Mouse (Mus musculus) activated CD4-positive, CD25-positive, alpha-beta regulatory T cell, adult 4 months (primary cell): ENCODE results near the gene Crim1. TPM values are rescaled to one million over a fixed set of nuclear protein-coding genes. Genes with fewer than 3 reads are reported as not detected.
A peak's percentile ranks its signal among the peaks of the same experiment; 100 is the strongest.

Source experiments
- ATAC-seq: one replicate; pipeline ENCODE4 v1.8.0; 2017
- polyA plus RNA-seq, 2 experiments: library from polyadenylated mRNA; unstranded; fragments of 100-300 nt; shearing (Covaris generic); gene quantifications; one replicate each; pipeline ENCODE4 v1.2.1; 2017

The Crim1 gene
- polyA plus RNA-seq, 2 experiments from 2014 or later: 5.6 to 7.7 TPM

- no peak for ATAC-seq
Observed at GRCm38 (mm10) chr17:78331438-78331837, 131.4 kb downstream of the Crim1 start.

GRCm38 (mm10) chr17:78333275-78333674 is 133.2 kb downstream of the Crim1 start:
- no peak for ATAC-seq

- ATAC-seq: no peak
Observed at GRCm38 (mm10) chr17:78335250-78335649, 135.2 kb downstream of the Crim1 start.

GRCm38 (mm10) chr17:78343688-78344087 is 143.6 kb downstream of the Crim1 start:
- ATAC-seq: no peak

GRCm38 (mm10) chr17:78347111-78347801 is 147.2 kb downstream of the Crim1 start:
- no peak for ATAC-seq

GRCm38 (mm10) chr17:78351676-78352499 is 151.8 kb downstream of the Crim1 start:
- peak; percentile 80 for ATAC-seq

GRCm38 (mm10) chr17:78352500-78352855 is 152.4 kb downstream of the Crim1 start:
- peak; percentile 44 for ATAC-seq

GRCm38 (mm10) chr17:78354411-78354810 is 154.4 kb downstream of the Crim1 start:
- ATAC-seq: no peak

- no peak for ATAC-seq
Observed at GRCm38 (mm10) chr17:78354871-78355270, 154.8 kb downstream of the Crim1 start.

GRCm38 (mm10) chr17:78355611-78356010 is 155.6 kb downstream of the Crim1 start:
- no peak for ATAC-seq

- ATAC-seq: no peak
Observed at GRCm38 (mm10) chr17:78357753-78358152, 157.7 kb downstream of the Crim1 start.

- ATAC-seq: no peak
Observed at GRCm38 (mm10) chr17:78358251-78358726, 158.2 kb downstream of the Crim1 start.

GRCm38 (mm10) chr17:78361939-78362728 is 162.1 kb downstream of the Crim1 start:
- peak; percentile 98 for ATAC-seq

GRCm38 (mm10) chr17:78364555-78365302 is 164.7 kb downstream of the Crim1 start:
- no peak for ATAC-seq

GRCm38 (mm10) chr17:78366070-78366469 is 166.0 kb downstream of the Crim1 start:
- no peak for ATAC-seq

- ATAC-seq: no peak
Observed at GRCm38 (mm10) chr17:78368481-78368880, 168.4 kb downstream of the Crim1 start.

- peak; percentile 71 for ATAC-seq
Observed at GRCm38 (mm10) chr17:78370445-78370844, 170.4 kb downstream of the Crim1 start.

GRCm38 (mm10) chr17:78373174-78373573 is 173.1 kb downstream of the Crim1 start:
- no peak for ATAC-seq

GRCm38 (mm10) chr17:78373849-78374248 is 173.8 kb downstream of the Crim1 start:
- ATAC-seq: no peak

GRCm38 (mm10) chr17:78374756-78375155 is 174.7 kb downstream of the Crim1 start:
- ATAC-seq: no peak

GRCm38 (mm10) chr17:78376587-78376986 is 176.5 kb downstream of the Crim1 start:
- no peak for ATAC-seq

GRCm38 (mm10) chr17:78379079-78379729 is 179.2 kb downstream of the Crim1 start:
- ATAC-seq: no peak
